Mouse (Mus musculus) hindbrain, embryonic 12.5 days (tissue): ENCODE measurements around the gene Mdga1. TPM values are rescaled to one million over a fixed set of nuclear protein-coding genes. Genes with fewer than 3 reads are reported as not detected.

Experiments used
- ATAC-seq: fragments of 200-750 bp; cut with Nextera tagmentation; 2 replicates; pipeline ENCODE4 v1.8.0; 2017; ENCODE audit warnings: moderate TSS enrichment; ENCODE audit not compliant: low FRiP score
- H3K27ac ChIP-seq: fragments of 300-500 bp; sonication (generic); 2 replicates; pipeline ENCODE4 v1.5.1; 2016; ENCODE audit warnings: mild to moderate bottlenecking
- H3K27me3 ChIP-seq: fragments of 300-500 bp; sonication (generic); 2 replicates; pipeline ENCODE4 v1.6.1; 2016; ENCODE audit warnings: mild to moderate bottlenecking
- H3K36me3 ChIP-seq: fragments of 300-500 bp; sonication (generic); 2 replicates; pipeline ENCODE4 v1.6.1; 2016; ENCODE audit warnings: mild to moderate bottlenecking
- H3K4me1 ChIP-seq: fragments of 300-500 bp; sonication (generic); 2 replicates; pipeline ENCODE4 v1.6.1; 2016
- H3K4me2 ChIP-seq: fragments of 300-500 bp; sonication (generic); replicated peaks from 2 replicates; pipeline ENCODE4 v1.6.1; 2016; ENCODE audit warnings: mild to moderate bottlenecking
- H3K4me3 ChIP-seq: fragments of 300-500 bp; sonication (generic); 2 replicates; pipeline ENCODE4 v1.5.1; 2016; ENCODE audit warnings: mild to moderate bottlenecking
- H3K9ac ChIP-seq: fragments of 300-500 bp; sonication (generic); 2 replicates; pipeline ENCODE4 v1.6.1; 2016; ENCODE audit warnings: mild to moderate bottlenecking, moderate library complexity
- H3K9me3 ChIP-seq: fragments of 300-500 bp; sonication (generic); replicated peaks from 2 replicates; pipeline ENCODE4 v1.6.1; 2016; ENCODE audit warnings: mild to moderate bottlenecking
- WGBS: fragments of 180-500 bp; shearing (Covaris S2); methylation state at CpG from one replicate; pipeline ENCODE4 v1.1.7; 2016; 5-methylcytosine and 5-hydroxymethylcytosine counted together
- polyA plus RNA-seq: library from polyadenylated mRNA; unstranded; fragments of >200 nt; fragmentation: Nextera tagmentation; extraction: Ambion mirVana; gene quantifications from 2 replicates; pipeline ENCODE4 v1.2.1, GENCODE M21; 2016

Gene Mdga1
- polyA plus RNA-seq, 1 experiment from 2014 or later: 11.8 TPM

DNA sequence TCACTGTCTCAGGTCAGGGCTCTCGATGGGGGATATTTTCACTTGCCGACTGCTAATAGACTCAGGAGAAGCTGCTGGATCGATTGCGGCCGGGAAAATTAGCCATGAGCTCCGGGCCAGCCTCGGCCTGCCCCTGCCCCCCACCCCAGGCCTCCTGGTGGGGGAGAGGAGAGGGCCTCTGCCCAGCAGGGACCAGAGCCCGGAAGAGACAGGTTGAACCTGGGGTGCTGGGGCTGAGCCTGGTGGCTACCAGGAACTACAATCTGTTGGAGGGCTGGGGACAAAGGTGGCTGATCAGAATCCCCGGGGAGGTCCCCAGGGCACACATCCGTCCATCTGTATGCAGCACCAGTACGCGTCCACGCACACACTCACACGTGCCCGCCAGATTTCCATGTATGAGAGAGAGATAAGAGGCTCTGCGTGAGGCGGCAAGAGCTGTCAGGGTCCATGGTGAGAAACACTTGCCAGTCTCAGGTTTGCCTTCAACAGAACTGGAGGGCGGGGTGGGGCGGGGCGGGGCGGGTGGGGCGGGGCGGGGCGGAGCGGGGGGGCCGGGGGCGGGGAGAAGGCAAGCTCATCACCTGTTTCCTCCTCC, 95.7 kb downstream of the Mdga1 start:
- Histone ChIP-seq H3K27ac (peak overlapping the region; percentile 78), H3K4me1 (peaks cover 39% of the 10 kb centered on the region), H3K9ac (peak overlapping the region; percentile 42; the same call in 1 of the 2 replicates), H3K27me3 (peaks cover 7% of the 10 kb centered on the region; the same call in 1 of the 2 replicates), H3K4me2 (peak overlapping the region; percentile 25), H3K9me3 (no peaks in the 10 kb centered on the region), H3K4me3 (no peak overlapping the region), H3K36me3 (no peaks in the 10 kb centered on the region)
- WGBS: 14% methylated on average over 26 of the region's 27 CpGs
- ATAC-seq: peak; percentile 51

DNA sequence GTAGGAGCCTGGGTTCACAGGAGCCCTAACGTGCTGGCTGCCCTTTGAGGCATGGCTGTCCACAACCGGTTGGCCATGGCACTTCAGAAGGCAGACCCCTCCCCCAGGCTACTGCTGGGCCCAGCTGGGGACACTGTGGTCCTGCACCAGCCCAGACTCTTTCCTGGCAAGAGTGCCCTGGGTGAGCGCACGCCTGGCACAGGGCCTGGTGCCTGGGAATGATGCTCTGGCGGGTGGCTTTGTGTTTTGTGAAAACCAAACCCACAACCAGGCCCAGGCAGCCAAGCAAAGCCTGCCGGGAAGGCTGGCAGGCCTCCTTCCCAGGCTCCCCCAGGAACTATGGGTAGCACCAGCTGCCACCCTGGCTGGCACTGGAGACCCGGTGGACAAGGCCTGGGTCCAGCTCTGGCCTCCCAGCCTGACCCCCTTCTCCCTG, 96.3 kb downstream of the Mdga1 start:
- Histone ChIP-seq H3K4me2 (0 out of 2 replicates have a peak overlapping the region, but pooled peaks have one; percentile 25), H3K9me3 (no peaks in the 10 kb centered on the region), H3K27ac (peak overlapping the region; percentile 78), H3K27me3 (peaks cover 7% of the 10 kb centered on the region; the same call in 1 of the 2 replicates), H3K9ac (no peak overlapping the region), H3K4me1 (peaks cover 36% of the 10 kb centered on the region), H3K4me3 (no peak overlapping the region), H3K36me3 (no peaks in the 10 kb centered on the region)
- 49% methylated on average over 7 of the region's 7 CpGs for WGBS
- peak; percentile 66 for ATAC-seq

DNA sequence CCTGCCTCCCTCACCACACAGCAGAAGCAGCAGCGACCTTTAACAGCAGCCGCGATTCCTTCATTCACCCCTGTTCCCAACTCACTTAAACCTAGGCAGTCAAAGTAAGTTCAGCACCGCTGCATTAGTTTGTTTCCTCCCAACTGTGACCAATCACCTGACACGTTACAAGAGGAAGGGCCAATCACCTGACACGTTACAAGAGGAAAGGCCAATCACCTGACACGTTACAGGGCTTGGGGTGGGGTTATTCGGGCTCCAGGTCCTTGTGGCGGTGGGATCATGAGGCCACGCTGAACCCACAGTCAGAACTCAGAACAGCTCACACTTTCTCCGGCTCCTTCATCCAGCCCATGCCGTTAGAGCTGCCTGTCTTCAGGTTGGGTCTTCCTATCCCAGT, 99.6 kb downstream of the Mdga1 start:
- H3K4me3 ChIP-seq: no peak overlapping the region
- H3K27ac ChIP-seq: no peak overlapping the region
- H3K4me2 ChIP-seq: no peak overlapping the region
- 0 out of 2 replicates have a peak, but pooled peaks cover 8% of the 10 kb centered on the region for H3K9me3 ChIP-seq
- no peak overlapping the region for H3K9ac ChIP-seq
- H3K27me3 ChIP-seq: peaks cover 5% of the 10 kb centered on the region; the same call in 1 of the 2 replicates
- 79% methylated on average over 12 of the region's 12 CpGs for WGBS
- H3K4me1 ChIP-seq: peaks cover 28% of the 10 kb centered on the region
- ATAC-seq: no peak
- no peaks in the 10 kb centered on the region; the same call in 1 of the 2 replicates for H3K36me3 ChIP-seq

DNA sequence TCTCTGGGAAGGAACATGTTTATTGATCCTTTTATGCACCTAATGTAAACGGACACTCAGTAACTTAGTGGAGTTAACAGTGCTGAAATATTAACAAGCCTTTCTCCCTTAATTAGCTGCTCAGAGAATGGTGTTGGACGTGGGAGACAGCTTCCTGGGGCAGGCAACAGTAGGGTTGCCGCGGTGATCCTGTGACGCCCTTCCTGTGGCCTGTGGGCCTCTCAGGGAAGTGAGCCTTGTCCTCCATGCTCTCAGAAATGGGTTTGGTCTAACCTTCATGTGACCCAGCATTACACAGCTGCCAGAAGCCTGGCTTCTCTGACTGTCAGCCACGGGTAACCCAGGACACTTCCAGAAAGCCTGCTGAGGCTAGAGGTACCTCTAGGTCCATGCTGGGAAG, 104.0 kb downstream of the Mdga1 start:
- Histone ChIP-seq H3K9me3 (0 out of 2 replicates have a peak, but pooled peaks cover 8% of the 10 kb centered on the region), H3K27me3 (no peaks in the 10 kb centered on the region)
- 58% methylated on average over 6 of the region's 6 CpGs for WGBS

DNA sequence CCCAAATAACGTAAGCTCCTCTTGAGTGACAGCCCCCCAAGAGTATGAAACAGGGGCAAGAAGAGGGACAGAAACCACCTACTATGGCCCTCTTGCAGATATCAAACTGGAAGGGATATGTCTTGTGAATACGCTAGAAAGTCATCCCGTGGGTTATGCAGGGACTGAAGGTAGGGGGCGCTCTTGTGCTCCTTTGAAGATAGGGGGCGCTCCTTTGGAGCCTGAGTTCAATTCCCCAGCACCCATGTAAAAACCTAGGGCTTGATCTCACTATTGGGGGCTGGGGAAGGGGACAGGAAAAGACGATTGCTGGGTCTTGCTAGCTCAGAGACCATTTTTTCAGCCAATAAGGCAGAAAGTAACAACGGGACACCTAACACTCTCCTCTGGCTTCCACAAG, 105.4 kb downstream of the Mdga1 start:
- H3K4me2 ChIP-seq: no peak overlapping the region
- H3K4me3 ChIP-seq: no peak overlapping the region
- H3K4me1 ChIP-seq: no peaks in the 10 kb centered on the region
- no peak for ATAC-seq
- H3K27ac ChIP-seq: no peak overlapping the region
- WGBS: 58% methylated on average over 7 of the region's 7 CpGs
- H3K9me3 ChIP-seq: 0 out of 2 replicates have a peak, but pooled peaks cover 8% of the 10 kb centered on the region
- H3K27me3 ChIP-seq: no peaks in the 10 kb centered on the region
- H3K36me3 ChIP-seq: no peaks in the 10 kb centered on the region; the same call in 1 of the 2 replicates
- H3K9ac ChIP-seq: no peak overlapping the region

More for the DNA sequence above, 104.0 kb downstream of the Mdga1 start:
- H3K36me3 ChIP-seq: no peaks in the 10 kb centered on the region; the same call in 1 of the 2 replicates
- no peak overlapping the region for H3K4me3 ChIP-seq
- no peak overlapping the region for H3K9ac ChIP-seq
- no peak overlapping the region for H3K4me2 ChIP-seq
- H3K27ac ChIP-seq: no peak overlapping the region
- H3K4me1 ChIP-seq: no peaks in the 10 kb centered on the region
- no peak for ATAC-seq

DNA sequence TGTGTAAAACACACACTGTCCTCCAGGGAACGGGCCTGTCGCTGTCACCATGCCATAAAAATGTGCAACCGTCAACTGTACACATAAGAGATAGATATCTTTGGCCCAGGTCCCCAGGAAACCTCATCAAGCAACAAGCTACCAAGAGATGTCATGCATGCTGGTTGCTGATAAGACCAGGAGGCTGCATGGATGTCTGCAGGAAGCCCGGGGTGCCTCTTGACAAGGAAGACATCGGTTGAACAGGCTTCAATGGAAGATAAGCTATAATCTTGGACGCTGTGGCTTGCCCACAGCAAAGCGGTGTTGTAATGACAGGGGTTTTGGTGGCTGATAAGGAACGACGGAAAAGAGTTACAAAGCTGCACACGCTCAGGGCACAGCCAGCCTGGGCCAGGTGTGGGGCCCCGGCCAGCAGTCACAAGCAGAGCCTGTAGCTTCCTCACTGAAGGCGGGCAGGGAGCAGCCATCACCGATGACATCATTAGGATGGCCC, 110.1 kb downstream of the Mdga1 start:
- ATAC-seq: no peak
- no peaks in the 10 kb centered on the region for H3K36me3 ChIP-seq
- H3K9ac ChIP-seq: no peak overlapping the region
- H3K4me2 ChIP-seq: no peak overlapping the region
- H3K4me3 ChIP-seq: no peak overlapping the region
- 83% methylated on average over 13 of the region's 13 CpGs for WGBS
- H3K4me1 ChIP-seq: 0 out of 2 replicates have a peak, but pooled peaks cover 8% of the 10 kb centered on the region
- no peak overlapping the region for H3K27ac ChIP-seq
- no peaks in the 10 kb centered on the region for H3K27me3 ChIP-seq
- no peaks in the 10 kb centered on the region for H3K9me3 ChIP-seq

DNA sequence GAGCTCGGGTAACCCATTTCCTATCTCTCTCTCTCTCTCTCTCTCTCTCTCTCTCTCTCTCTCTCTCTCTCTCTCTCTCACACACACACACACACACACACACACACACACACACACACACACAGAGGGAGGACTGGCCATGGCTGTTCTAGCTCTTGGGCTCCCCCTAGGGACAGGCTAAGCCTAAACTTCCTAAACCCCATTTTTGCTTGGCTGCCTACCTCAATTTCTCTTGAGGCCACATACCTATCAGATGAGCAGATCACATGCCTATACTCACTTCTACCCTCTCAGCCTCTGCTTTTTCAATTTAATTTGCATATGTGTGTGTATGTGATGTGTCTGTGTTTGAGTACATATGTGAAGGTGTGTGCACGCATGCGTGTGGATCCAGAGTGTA, 111.1 kb downstream of the Mdga1 start:
- H3K27ac ChIP-seq: no peak overlapping the region
- H3K4me3 ChIP-seq: no peak overlapping the region
- 0 out of 2 replicates have a peak, but pooled peaks cover 8% of the 10 kb centered on the region for H3K4me1 ChIP-seq
- H3K9me3 ChIP-seq: no peaks in the 10 kb centered on the region
- no peak overlapping the region for H3K4me2 ChIP-seq
- H3K27me3 ChIP-seq: no peaks in the 10 kb centered on the region
- 90% methylated on average over 3 of the region's 3 CpGs for WGBS
- no peak overlapping the region for H3K9ac ChIP-seq
- no peak for ATAC-seq
- no peaks in the 10 kb centered on the region for H3K36me3 ChIP-seq

DNA sequence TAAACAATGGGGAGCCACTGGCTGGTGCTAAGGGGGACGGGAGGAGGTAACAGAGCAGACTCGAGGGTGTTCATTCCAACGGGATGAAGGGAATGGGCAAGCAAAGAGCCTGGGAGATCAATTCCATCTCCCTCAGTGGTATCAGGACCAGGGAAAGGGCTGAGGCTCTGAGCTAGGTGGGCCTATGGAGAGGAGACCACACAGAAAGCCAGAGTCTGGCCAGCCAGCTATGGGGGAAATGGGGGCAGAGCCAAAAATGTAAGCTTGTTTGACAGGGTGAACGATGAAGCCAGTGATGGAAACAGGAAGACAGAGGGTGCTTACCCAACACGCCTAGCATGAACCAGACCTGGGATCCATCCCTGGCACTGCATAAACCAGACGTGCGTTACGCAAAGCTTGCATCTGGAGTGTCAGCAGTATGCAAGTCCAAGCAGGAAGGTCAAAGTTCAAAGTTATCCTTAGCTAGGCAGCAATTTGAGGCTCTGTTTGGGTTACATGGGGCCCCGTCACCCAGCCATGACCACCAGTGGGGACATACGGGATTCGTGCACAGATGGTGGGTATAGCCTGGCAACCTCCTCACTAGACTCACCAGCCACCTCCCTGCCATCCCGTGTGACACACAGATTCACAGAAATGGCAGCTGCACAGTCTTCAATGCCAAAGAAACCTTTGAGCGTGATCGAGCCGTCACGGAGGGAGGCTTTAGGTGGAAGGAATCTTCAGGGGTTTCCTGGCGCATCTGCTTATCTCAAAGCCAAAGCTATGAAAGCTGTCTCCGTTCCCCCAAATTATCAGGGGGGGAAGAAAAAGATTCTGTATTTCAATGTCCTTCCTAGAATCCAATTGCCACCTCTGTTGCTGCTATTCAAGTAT, 113.9 kb downstream of the Mdga1 start:
- 77% methylated on average over 18 of the region's 18 CpGs for WGBS
- 0 out of 2 replicates have a peak, but pooled peaks cover 16% of the 10 kb centered on the region for H3K4me1 ChIP-seq
- no peak overlapping the region for H3K4me3 ChIP-seq
- H3K36me3 ChIP-seq: no peaks in the 10 kb centered on the region
- H3K9me3 ChIP-seq: no peaks in the 10 kb centered on the region
- H3K9ac ChIP-seq: no peak overlapping the region
- no peak for ATAC-seq
- no peak overlapping the region for H3K27ac ChIP-seq
- H3K27me3 ChIP-seq: no peaks in the 10 kb centered on the region; the same call in 1 of the 2 replicates
- no peak overlapping the region for H3K4me2 ChIP-seq

DNA sequence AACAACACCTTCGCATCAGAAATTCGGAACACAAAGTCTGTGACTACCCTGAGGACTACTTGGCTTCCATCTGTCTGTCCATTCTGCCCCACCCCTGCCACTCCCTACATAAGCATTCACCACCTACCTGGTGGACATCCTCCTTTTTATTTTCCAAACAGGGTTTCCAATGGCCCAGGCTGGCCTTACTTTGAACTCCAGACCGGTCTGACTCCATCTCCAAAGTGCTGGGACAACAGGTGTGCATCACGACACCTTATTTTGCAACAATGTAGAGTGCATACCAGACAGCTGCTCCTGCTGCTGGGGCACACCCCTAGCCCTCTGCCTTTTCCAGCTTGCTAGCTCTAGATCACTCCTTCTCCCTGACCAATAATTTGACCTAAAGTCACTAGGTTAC, 115.1 kb downstream of the Mdga1 start:
- H3K27me3 ChIP-seq: peaks cover 4% of the 10 kb centered on the region; the same call in 1 of the 2 replicates
- no peak for ATAC-seq
- no peak overlapping the region for H3K9ac ChIP-seq
- H3K27ac ChIP-seq: no peak overlapping the region
- no peak overlapping the region for H3K4me2 ChIP-seq
- H3K36me3 ChIP-seq: no peaks in the 10 kb centered on the region
- no peaks in the 10 kb centered on the region for H3K9me3 ChIP-seq
- 89% methylated on average over 4 of the region's 4 CpGs for WGBS
- H3K4me3 ChIP-seq: no peak overlapping the region
- H3K4me1 ChIP-seq: 0 out of 2 replicates have a peak, but pooled peaks cover 16% of the 10 kb centered on the region

DNA sequence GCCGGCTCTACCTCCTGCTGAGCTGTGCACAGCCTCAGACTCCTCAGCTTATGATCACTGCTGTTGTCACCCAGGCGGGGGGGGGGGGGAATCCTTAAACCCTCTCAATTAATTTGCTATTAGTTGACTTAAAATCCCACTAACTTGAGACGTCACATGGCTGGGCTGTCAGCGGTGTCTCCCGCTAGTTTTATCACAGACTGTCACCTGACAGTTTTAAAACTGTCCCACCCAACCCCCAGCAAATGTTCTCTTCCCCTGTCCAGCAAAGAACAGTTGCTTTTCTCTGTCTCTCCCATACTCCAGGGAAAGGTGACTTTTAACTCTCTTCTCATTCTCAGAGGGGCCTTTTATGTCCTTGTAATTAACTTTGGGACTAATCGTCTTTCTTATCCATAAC, 115.5 kb downstream of the Mdga1 start:
- 79% methylated on average over 6 of the region's 6 CpGs for WGBS
- Histone ChIP-seq H3K4me3 (no peak overlapping the region), H3K27ac (no peak overlapping the region), H3K4me1 (0 out of 2 replicates have a peak, but pooled peaks cover 16% of the 10 kb centered on the region), H3K9ac (no peak overlapping the region), H3K9me3 (no peaks in the 10 kb centered on the region), H3K36me3 (no peaks in the 10 kb centered on the region), H3K27me3 (peaks cover 4% of the 10 kb centered on the region; the same call in 1 of the 2 replicates), H3K4me2 (no peak overlapping the region)
- ATAC-seq: no peak

DNA sequence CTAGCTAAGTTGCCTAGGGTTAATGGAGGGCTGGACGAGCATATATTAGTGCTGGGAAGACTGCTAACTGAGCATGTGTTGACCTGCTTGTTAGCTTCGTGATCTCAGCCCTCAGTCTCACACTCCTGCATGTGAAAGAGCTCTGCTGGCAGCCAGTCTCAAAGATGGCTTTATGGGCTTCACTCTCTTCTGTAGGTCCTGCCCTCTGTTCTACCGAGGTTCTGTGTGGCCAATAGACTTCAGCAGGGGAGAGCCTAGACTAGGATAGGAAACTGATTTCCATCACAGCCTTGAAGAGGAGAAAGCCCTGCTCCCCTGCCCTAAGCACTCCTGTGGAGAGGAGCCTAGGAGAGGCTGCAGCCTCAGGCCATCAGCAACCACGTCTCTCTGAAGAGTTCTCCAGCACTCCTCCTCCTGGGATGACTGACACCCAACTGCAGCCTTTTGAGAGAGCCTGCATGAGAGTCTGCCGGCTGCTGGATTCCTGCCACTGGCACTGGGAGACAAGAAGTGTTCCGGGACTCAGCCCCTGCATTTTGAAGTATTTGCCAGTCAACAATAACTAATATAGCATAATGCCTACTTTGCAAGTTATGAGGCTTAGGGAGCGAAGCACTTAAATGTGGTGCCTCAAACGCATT, 116.9 kb downstream of the Mdga1 start:
- peaks cover 18% of the 10 kb centered on the region; the same call in 1 of the 2 replicates for H3K4me1 ChIP-seq
- ATAC-seq: no peak
- 56% methylated on average over 8 of the region's 8 CpGs for WGBS
- H3K36me3 ChIP-seq: no peaks in the 10 kb centered on the region
- H3K9ac ChIP-seq: 0 out of 2 replicates have a peak overlapping the region, but pooled peaks have one; percentile 3
- H3K9me3 ChIP-seq: no peaks in the 10 kb centered on the region
- H3K4me3 ChIP-seq: no peak overlapping the region
- no peak overlapping the region for H3K27ac ChIP-seq
- H3K27me3 ChIP-seq: peaks cover 4% of the 10 kb centered on the region; the same call in 1 of the 2 replicates
- H3K4me2 ChIP-seq: no peak overlapping the region
